Mouse (Mus musculus): ENCODE measurements around the gene P4ha2. TPM values are rescaled to one million over a fixed set of nuclear protein-coding genes. Genes with fewer than 3 reads are reported as not detected.
A peak's percentile ranks its signal among the peaks of the same experiment; 100 is the strongest.

The P4ha2 gene
- polyA plus RNA-seq, 1 experiment from 2014 or later, result 47.4 TPM

DNA sequence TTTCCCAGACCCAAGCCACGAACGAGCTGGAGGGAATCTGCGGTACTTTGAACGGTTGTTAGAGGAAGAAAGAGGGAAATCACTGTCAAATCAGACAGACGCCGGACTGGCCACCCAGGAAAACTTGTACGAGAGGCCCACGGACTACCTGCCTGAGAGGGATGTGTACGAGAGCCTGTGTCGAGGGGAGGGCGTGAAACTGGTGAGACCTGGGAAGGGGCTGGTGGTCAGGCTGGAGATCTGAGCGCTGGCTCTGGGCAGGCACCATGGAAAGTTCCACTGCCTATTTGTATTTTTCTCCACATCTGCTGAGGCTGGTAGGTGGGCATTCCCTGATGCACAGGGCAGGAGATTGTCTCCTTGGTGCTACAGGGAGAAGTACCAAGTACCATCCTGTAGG is 19.2 kb downstream of the P4ha2 start:
- Histone ChIP-seq H3K4me2 (ENCODE audit: low read depth, low read length) (no peak overlapping the region), H3K4me3 (ENCODE audit: low read length) (no peak overlapping the region), H3K9me3 (ENCODE audit: control insufficient read depth, low read length) (no peaks in the 10 kb centered on the region), H3K36me3 (ENCODE audit: control insufficient read depth, insufficient read depth, low read length) (peaks cover 4% of the 10 kb centered on the region; the same call in 1 of the 2 replicates), H3K27ac (ENCODE audit: low read length) (no peak overlapping the region), H3K27me3 (ENCODE audit: control insufficient read depth, insufficient read depth, low read depth, low read length) (no peaks in the 10 kb centered on the region), H3K9ac (ENCODE audit: low read length) (no peak overlapping the region), H3K4me1 (replicated peaks; ENCODE audit: control insufficient read depth, insufficient read depth, low read length) (peaks cover 3% of the 10 kb centered on the region; the same call in 1 of the 2 replicates)
- WGBS, result 75% methylated on average over 12 of the region's 12 CpGs
- no peak for ATAC-seq (ENCODE audit: low read depth)

DNA sequence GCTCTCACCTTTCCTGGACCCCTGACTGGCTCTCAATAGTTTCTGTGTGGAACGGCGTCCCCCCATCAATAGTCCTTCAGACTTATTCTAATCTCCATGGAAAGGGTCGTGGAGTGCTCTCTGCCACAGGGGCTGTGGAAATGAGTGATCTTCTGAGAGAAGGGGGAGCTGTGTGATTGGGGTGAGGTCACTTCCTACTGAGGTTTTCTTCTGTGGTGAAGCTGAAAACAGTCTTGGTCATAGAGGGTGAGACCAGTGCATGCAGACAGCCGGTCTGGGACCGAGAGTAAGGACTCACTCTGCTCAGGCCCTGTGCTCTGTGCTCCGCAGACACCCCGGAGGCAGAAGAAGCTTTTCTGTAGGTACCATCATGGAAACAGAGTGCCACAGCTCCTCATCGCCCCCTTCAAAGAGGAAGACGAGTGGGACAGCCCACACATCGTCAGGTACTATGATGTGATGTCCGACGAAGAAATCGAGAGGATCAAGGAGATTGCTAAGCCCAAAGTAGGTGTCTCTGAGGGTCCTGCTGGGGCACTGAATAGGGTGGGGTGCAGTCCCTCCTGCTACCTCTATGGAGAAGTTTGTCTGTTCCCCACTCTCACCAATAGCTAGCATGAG is 20.0 kb downstream of the P4ha2 start:
- Histone ChIP-seq H3K27me3 (ENCODE audit: control insufficient read depth, insufficient read depth, low read depth, low read length) (no peaks in the 10 kb centered on the region), H3K4me1 (replicated peaks; ENCODE audit: control insufficient read depth, insufficient read depth, low read length) (peaks cover 3% of the 10 kb centered on the region; the same call in 1 of the 2 replicates), H3K4me2 (ENCODE audit: low read depth, low read length) (no peak overlapping the region), H3K27ac (ENCODE audit: low read length) (no peak overlapping the region), H3K9ac (ENCODE audit: low read length) (no peak overlapping the region), H3K9me3 (ENCODE audit: control insufficient read depth, low read length) (no peaks in the 10 kb centered on the region), H3K36me3 (ENCODE audit: control insufficient read depth, insufficient read depth, low read length) (peaks cover 4% of the 10 kb centered on the region; the same call in 1 of the 2 replicates), H3K4me3 (ENCODE audit: low read length) (no peak overlapping the region)
- 85% methylated on average over 13 of the region's 13 CpGs for WGBS
- ATAC-seq (ENCODE audit: low read depth), result no peak

DNA sequence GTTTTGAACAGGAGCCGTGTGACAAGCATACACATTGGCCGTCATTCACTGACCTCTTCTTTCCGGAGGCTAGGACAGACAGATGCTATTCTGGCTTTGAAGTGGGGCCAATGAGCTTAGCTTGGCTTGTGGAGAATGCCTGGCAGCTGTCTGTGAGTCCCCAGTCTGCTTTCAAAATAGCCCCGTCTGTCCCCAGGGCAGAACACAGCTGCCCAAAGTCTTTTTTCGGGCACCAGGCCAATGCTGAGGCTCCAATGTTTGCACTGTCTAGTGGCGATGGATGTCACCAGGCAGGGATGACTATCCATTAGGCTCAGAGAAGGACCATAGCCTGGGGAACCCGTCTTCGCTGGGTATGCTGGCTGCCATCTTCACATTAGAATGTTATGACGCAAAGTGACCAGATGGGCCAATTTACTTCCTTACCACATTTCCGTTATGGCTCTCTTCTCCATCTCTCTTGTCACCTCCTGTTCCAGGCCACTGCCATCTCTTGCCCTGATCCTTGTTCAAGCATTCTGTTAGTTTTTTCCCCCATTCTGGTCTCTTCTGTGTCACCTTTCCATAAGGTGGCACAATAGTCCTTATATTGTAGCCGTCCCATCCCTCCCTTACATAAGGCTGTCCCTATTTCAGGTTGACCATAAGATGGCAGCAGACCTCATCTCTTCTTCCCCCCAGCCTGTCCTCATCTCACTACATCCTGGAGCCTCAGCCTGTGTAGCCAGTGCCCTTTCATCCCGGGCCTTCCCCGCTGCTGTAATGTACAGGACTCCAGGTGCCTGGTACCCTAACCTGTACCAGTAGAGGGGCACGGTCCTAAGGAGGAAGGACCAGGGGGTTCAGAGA is 22.7 kb downstream of the P4ha2 start:
- H3K9me3 ChIP-seq (ENCODE audit: control insufficient read depth, low read length), result no peaks in the 10 kb centered on the region
- peak; percentile 92 for ATAC-seq (ENCODE audit: low read depth)
- H3K4me1 ChIP-seq (replicated peaks; ENCODE audit: control insufficient read depth, insufficient read depth, low read length), result peaks cover 7% of the 10 kb centered on the region; the same call in 1 of the 2 replicates
- no peaks in the 10 kb centered on the region; the same call in 1 of the 2 replicates for H3K36me3 ChIP-seq (ENCODE audit: control insufficient read depth, insufficient read depth, low read length)
- H3K4me3 ChIP-seq (ENCODE audit: low read length), result no peak overlapping the region
- no peak overlapping the region for H3K4me2 ChIP-seq (ENCODE audit: low read depth, low read length)
- 42% methylated on average over 14 of the region's 14 CpGs for WGBS
- H3K27me3 ChIP-seq (ENCODE audit: control insufficient read depth, insufficient read depth, low read depth, low read length), result no peaks in the 10 kb centered on the region
- no peak overlapping the region for H3K27ac ChIP-seq (ENCODE audit: low read length)
- H3K9ac ChIP-seq (ENCODE audit: low read length), result no peak overlapping the region

DNA sequence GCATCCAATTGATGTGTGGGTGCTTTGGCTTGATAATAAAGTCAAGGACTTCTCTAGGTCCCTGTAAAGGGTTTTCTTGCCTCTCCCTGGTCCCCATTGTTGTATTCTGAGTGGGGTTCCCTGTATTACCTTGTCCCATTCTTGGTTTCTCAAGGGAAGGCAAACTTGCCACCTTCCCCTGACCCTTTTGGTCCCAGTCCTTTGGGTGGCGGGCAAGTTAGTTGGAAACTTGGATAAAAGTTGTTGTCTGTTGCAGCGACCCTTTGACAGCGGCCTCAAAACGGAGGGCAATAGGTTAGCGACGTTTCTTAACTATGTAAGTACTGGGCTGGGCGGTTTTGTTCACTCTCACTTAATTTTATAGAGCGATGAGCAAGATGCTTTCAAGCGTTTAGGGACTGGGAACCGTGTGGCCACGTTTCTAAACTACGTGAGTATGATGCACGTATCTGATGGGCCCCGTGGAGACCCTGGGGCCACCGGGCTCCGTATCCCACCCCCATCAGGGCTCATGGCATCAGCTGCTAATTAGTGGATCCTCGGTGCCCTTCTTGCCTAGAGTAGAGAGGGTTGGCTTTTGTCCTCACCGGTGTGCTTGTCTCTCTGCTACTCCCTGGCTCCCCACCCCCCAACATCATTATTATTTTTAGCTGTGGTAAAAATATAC is 26.2 kb downstream of the P4ha2 start:
- no peak overlapping the region for H3K4me2 ChIP-seq (ENCODE audit: low read depth, low read length)
- H3K27ac ChIP-seq (ENCODE audit: low read length), result no peak overlapping the region
- H3K4me3 ChIP-seq (ENCODE audit: low read length), result no peak overlapping the region
- peaks cover 7% of the 10 kb centered on the region; the same call in 1 of the 2 replicates for H3K4me1 ChIP-seq (replicated peaks; ENCODE audit: control insufficient read depth, insufficient read depth, low read length)
- H3K36me3 ChIP-seq (ENCODE audit: control insufficient read depth, insufficient read depth, low read length), result no peaks in the 10 kb centered on the region
- no peaks in the 10 kb centered on the region for H3K27me3 ChIP-seq (ENCODE audit: control insufficient read depth, insufficient read depth, low read depth, low read length)
- H3K9ac ChIP-seq (ENCODE audit: low read length), result no peak overlapping the region
- 75% methylated on average over 18 of the region's 18 CpGs for WGBS
- no peaks in the 10 kb centered on the region for H3K9me3 ChIP-seq (ENCODE audit: control insufficient read depth, low read length)
- no peak for ATAC-seq (ENCODE audit: low read depth)

DNA sequence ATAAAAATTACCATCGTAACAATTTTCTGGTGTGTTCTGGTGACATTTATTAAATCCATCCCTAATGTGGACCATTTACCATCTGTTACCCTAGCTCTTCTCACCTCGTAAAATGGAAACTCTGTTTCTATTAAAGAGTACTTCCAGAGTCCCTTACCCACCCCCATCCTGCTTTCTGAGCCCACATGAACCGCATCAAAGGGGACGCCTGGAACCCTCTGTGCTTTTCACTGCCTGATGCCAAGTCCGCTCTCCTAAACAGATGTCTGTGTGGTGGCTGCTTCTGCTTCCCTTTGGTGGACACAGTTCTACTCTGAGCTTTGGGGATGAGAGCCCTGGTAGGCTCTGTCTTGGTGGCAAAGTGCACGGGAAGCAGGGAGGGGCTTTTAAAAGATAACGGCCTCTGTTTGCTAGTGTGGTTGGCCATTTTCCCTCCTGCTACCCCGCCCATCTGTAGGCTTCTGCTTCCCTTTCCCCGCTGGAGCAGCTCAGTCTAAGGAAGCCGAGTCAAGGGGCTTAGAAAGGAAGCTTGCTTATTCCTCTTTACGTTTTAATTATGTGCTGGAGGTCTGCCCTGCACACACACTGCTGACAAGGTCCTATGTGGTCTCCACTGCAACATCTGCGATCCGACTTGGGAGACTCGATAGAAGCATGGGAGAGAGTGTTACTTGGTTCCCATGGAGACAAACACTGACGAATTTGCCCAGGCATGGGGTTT is 26.9 kb downstream of the P4ha2 start:
- ATAC-seq (ENCODE audit: low read depth), result 0 out of 2 replicates have a peak, but pooled peaks have one; percentile 13
- Histone ChIP-seq H3K27me3 (ENCODE audit: control insufficient read depth, insufficient read depth, low read depth, low read length) (no peaks in the 10 kb centered on the region), H3K9me3 (ENCODE audit: control insufficient read depth, low read length) (no peaks in the 10 kb centered on the region), H3K27ac (ENCODE audit: low read length) (no peak overlapping the region), H3K4me2 (ENCODE audit: low read depth, low read length) (no peak overlapping the region), H3K36me3 (ENCODE audit: control insufficient read depth, insufficient read depth, low read length) (no peaks in the 10 kb centered on the region), H3K4me1 (replicated peaks; ENCODE audit: control insufficient read depth, insufficient read depth, low read length) (peaks cover 7% of the 10 kb centered on the region; the same call in 1 of the 2 replicates), H3K9ac (ENCODE audit: low read length) (no peak overlapping the region), H3K4me3 (ENCODE audit: low read length) (no peak overlapping the region)
- WGBS, result 33% methylated on average over 15 of the region's 15 CpGs

DNA sequence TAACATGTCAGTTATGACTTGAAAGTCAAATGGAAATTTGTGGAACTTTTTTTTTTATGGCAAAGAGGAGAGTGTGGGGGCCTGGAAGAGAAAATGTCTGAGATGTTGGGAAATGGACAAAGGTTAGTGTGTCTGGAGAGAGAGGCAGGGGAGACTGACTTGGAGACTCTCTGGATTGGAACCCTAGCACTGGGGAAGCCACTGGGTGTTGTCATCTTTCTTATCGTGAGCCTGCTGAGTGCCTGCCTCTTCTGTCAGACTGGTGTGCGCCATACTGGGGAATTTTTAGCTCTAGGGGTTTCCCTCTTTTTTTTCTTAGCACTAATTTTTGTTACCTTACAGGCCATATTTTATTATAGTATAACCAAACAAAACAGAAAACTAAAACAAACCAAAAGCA is 27.5 kb downstream of the P4ha2 start:
- no peak overlapping the region for H3K27ac ChIP-seq (ENCODE audit: low read length)
- H3K4me3 ChIP-seq (ENCODE audit: low read length), result no peak overlapping the region
- WGBS, result 52% methylated on average over 2 of the region's 2 CpGs
- no peaks in the 10 kb centered on the region for H3K36me3 ChIP-seq (ENCODE audit: control insufficient read depth, insufficient read depth, low read length)
- no peak overlapping the region for H3K4me2 ChIP-seq (ENCODE audit: low read depth, low read length)
- ATAC-seq (ENCODE audit: low read depth), result no peak
- H3K9ac ChIP-seq (ENCODE audit: low read length), result no peak overlapping the region
- H3K27me3 ChIP-seq (ENCODE audit: control insufficient read depth, insufficient read depth, low read depth, low read length), result no peaks in the 10 kb centered on the region
- H3K9me3 ChIP-seq (ENCODE audit: control insufficient read depth, low read length), result no peaks in the 10 kb centered on the region
- H3K4me1 ChIP-seq (replicated peaks; ENCODE audit: control insufficient read depth, insufficient read depth, low read length), result peaks cover 7% of the 10 kb centered on the region; the same call in 1 of the 2 replicates

DNA sequence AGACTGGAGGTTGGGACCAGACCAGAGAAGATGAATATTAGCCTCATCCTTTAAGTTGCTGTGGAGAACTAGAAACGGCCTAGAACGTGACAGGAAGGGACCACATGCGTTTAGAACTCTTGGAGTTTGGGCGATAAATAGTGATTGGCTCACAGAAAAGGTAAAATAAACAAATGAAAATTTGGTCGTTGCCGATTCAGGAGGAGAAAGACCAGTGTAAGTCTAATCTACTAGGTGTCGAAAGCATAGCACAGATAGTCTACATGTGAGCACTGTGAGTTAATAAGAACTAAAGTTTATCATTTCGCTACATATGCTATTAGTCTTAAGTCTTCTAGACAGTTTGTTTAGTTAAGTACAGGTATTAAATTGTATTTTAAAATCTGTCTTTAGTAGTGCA is 30.1 kb downstream of the P4ha2 start:
- no peaks in the 10 kb centered on the region for H3K27me3 ChIP-seq (ENCODE audit: control insufficient read depth, insufficient read depth, low read depth, low read length)
- WGBS, result 79% methylated on average over 8 of the region's 8 CpGs
- no peak overlapping the region for H3K27ac ChIP-seq (ENCODE audit: low read length)

DNA sequence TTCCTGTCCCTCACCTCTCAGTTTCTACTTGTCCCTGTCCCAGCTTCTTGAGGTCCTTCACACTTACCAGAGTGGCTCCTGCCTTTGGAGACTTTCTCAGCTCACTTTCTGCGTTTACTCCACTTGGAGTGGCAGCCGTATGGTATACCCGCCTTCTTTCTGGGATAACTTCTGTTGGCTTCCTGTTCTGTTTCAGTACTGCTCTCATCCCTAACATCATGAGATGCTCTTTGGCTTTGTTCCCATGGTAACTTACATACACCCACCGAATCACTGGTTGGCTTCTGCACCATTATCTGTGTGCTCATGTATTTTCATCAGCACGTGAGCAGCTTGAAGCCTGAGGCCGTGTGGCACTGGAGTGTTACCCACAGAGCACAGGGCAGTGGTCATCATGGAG is 30.8 kb downstream of the P4ha2 start:
- ATAC-seq (ENCODE audit: low read depth), result no peak
- Histone ChIP-seq H3K4me1 (replicated peaks; ENCODE audit: control insufficient read depth, insufficient read depth, low read length) (0 out of 2 replicates have a peak, but pooled peaks cover 4% of the 10 kb centered on the region), H3K36me3 (ENCODE audit: control insufficient read depth, insufficient read depth, low read length) (no peaks in the 10 kb centered on the region), H3K4me3 (ENCODE audit: low read length) (no peak overlapping the region), H3K9me3 (ENCODE audit: control insufficient read depth, low read length) (no peaks in the 10 kb centered on the region), H3K27me3 (ENCODE audit: control insufficient read depth, insufficient read depth, low read depth, low read length) (no peaks in the 10 kb centered on the region), H3K9ac (ENCODE audit: low read length) (no peak overlapping the region), H3K4me2 (ENCODE audit: low read depth, low read length) (no peak overlapping the region), H3K27ac (ENCODE audit: low read length) (no peak overlapping the region)
- WGBS, result 75% methylated on average over 6 of the region's 6 CpGs

More for the DNA sequence above, 30.1 kb downstream of the P4ha2 start:
- no peak overlapping the region for H3K9ac ChIP-seq (ENCODE audit: low read length)
- no peak for ATAC-seq (ENCODE audit: low read depth)
- no peaks in the 10 kb centered on the region for H3K9me3 ChIP-seq (ENCODE audit: control insufficient read depth, low read length)
- H3K4me2 ChIP-seq (ENCODE audit: low read depth, low read length), result no peak overlapping the region
- 0 out of 2 replicates have a peak, but pooled peaks cover 4% of the 10 kb centered on the region for H3K4me1 ChIP-seq (replicated peaks; ENCODE audit: control insufficient read depth, insufficient read depth, low read length)
- no peak overlapping the region for H3K4me3 ChIP-seq (ENCODE audit: low read length)
- no peaks in the 10 kb centered on the region for H3K36me3 ChIP-seq (ENCODE audit: control insufficient read depth, insufficient read depth, low read length)
